Mouse (Mus musculus) forebrain, embryonic 16.5 days (tissue): Measurements from ENCODE around the gene Fgf22. TPM values are rescaled to one million over a fixed set of nuclear protein-coding genes. Genes with fewer than 3 reads are reported as not detected.

Experiments used
- ATAC-seq: fragments of 200-750 bp; cut with Nextera tagmentation; 2 replicates; pipeline ENCODE4 v1.8.0; 2017; ENCODE audit warnings: mild to moderate bottlenecking, moderate library complexity
- H3K27ac ChIP-seq: fragments of 300-500 bp; sonication (generic); 2 replicates; pipeline ENCODE4 v1.5.1; 2014; ENCODE audit warnings: low read length, control low read depth
- H3K27me3 ChIP-seq: fragments of 300-500 bp; sonication (generic); replicated peaks from 2 replicates; pipeline ENCODE4 v1.6.1; 2014; ENCODE audit warnings: low read length; ENCODE audit not compliant: control insufficient read depth, insufficient read depth
- H3K36me3 ChIP-seq: fragments of 300-500 bp; sonication (generic); 2 replicates; pipeline ENCODE4 v1.6.1; 2014; ENCODE audit not compliant: control insufficient read depth, insufficient read depth
- H3K4me1 ChIP-seq: fragments of 300-500 bp; sonication (generic); replicated peaks from 2 replicates; pipeline ENCODE4 v1.6.1; 2014; ENCODE audit warnings: low read length; ENCODE audit not compliant: control insufficient read depth, insufficient read depth
- H3K4me2 ChIP-seq: fragments of 300-500 bp; sonication (generic); 2 replicates; pipeline ENCODE4 v1.6.1; 2014; ENCODE audit warnings: mild to moderate bottlenecking, low read length, control low read depth
- H3K4me3 ChIP-seq: fragments of 300-500 bp; sonication (generic); replicated peaks from 2 replicates; pipeline ENCODE4 v1.5.1; 2014; ENCODE audit warnings: mild to moderate bottlenecking, low read length, control low read depth
- H3K9ac ChIP-seq: fragments of 300-500 bp; sonication (generic); replicated peaks from 2 replicates; pipeline ENCODE4 v1.6.1; 2014; ENCODE audit warnings: low read depth, low read length, control low read depth
- H3K9me3 ChIP-seq: fragments of 300-500 bp; sonication (generic); 2 replicates; pipeline ENCODE4 v1.6.1; 2016; ENCODE audit warnings: low read length; ENCODE audit not compliant: control insufficient read depth
- WGBS: fragments of 180-500 bp; shearing (Covaris S2); extraction: QIAGEN DNeasy Blood & Tissue Kit; methylation state at CpG from one replicate; pipeline ENCODE4 v1.1.7; 2014; 5-methylcytosine and 5-hydroxymethylcytosine counted together
- polyA plus RNA-seq: library from polyadenylated mRNA; unstranded; fragments of >200 nt; fragmentation: Nextera tagmentation; extraction: Ambion mirVana; gene quantifications from 2 replicates; pipeline ENCODE4 v1.2.1, GENCODE M21; 2015

The Fgf22 gene
- polyA plus RNA-seq, 1 experiment from 2014 or later: 0.73 TPM

- no peaks in the 10 kb centered on the region for H3K27me3 ChIP-seq
- H3K36me3 ChIP-seq: peaks cover 2% of the 10 kb centered on the region; the same call in 1 of the 2 replicates
- H3K9ac ChIP-seq: peak overlapping the region; percentile 49
- peak; percentile 98 for ATAC-seq
- H3K9me3 ChIP-seq: no peaks in the 10 kb centered on the region
- 2% methylated on average over 28 of the region's 29 CpGs for WGBS
- peak overlapping the region; percentile 34 for H3K4me3 ChIP-seq
- peak overlapping the region; percentile 91 for H3K27ac ChIP-seq
- peaks cover 45% of the 10 kb centered on the region for H3K4me1 ChIP-seq
- peak overlapping the region; percentile 59 for H3K4me2 ChIP-seq
These were observed 48.9 kb downstream of the Fgf22 start for GRCm38 (mm10) chr10:79803716-79804323.

- Histone ChIP-seq H3K4me1 (peaks cover 42% of the 10 kb centered on the region), H3K4me2 (no peak overlapping the region), H3K27me3 (no peaks in the 10 kb centered on the region), H3K27ac (no peak overlapping the region; the same call in 1 of the 2 replicates), H3K9ac (no peak overlapping the region), H3K4me3 (no peak overlapping the region), H3K9me3 (no peaks in the 10 kb centered on the region), H3K36me3 (peaks cover 14% of the 10 kb centered on the region)
- WGBS: 74% methylated on average over 11 of the region's 11 CpGs
- no peak for ATAC-seq
These were observed 50.8 kb downstream of the Fgf22 start for GRCm38 (mm10) chr10:79805636-79806035.

GRCm38 (mm10) chr10:79806331-79806730 is 51.5 kb downstream of the Fgf22 start:
- Histone ChIP-seq H3K4me1 (peaks cover 39% of the 10 kb centered on the region), H3K36me3 (peaks cover 18% of the 10 kb centered on the region), H3K27me3 (no peaks in the 10 kb centered on the region), H3K27ac (no peak overlapping the region), H3K9me3 (no peaks in the 10 kb centered on the region), H3K4me3 (no peak overlapping the region), H3K4me2 (no peak overlapping the region), H3K9ac (no peak overlapping the region)
- 92% methylated on average over 9 of the region's 9 CpGs for WGBS
- no peak for ATAC-seq

- 81% methylated on average over 10 of the region's 10 CpGs for WGBS
- Histone ChIP-seq H3K36me3 (peaks cover 18% of the 10 kb centered on the region), H3K27me3 (no peaks in the 10 kb centered on the region), H3K9me3 (no peaks in the 10 kb centered on the region), H3K9ac (no peak overlapping the region), H3K27ac (no peak overlapping the region), H3K4me1 (peaks cover 32% of the 10 kb centered on the region), H3K4me3 (no peak overlapping the region), H3K4me2 (no peak overlapping the region)
- no peak for ATAC-seq
These were observed 52.1 kb downstream of the Fgf22 start for GRCm38 (mm10) chr10:79806972-79807371.

GRCm38 (mm10) chr10:79807826-79808225 is 53.0 kb downstream of the Fgf22 start:
- no peak overlapping the region for H3K9ac ChIP-seq
- H3K9me3 ChIP-seq: no peaks in the 10 kb centered on the region
- H3K27ac ChIP-seq: no peak overlapping the region
- 58% methylated on average over 11 of the region's 11 CpGs for WGBS
- no peak for ATAC-seq
- H3K4me2 ChIP-seq: no peak overlapping the region
- H3K4me3 ChIP-seq: no peak overlapping the region
- peaks cover 24% of the 10 kb centered on the region for H3K4me1 ChIP-seq
- H3K36me3 ChIP-seq: peaks cover 18% of the 10 kb centered on the region
- no peaks in the 10 kb centered on the region for H3K27me3 ChIP-seq

Other genes with a start within 250 kb of the Fgf22 start
- 9.0 and 11.6 TPM in 2 replicates for gene Plpp2, start 221.3 kb upstream of the Fgf22 start, polyA plus RNA-seq
- gene Mier2, start 199.9 kb upstream of the Fgf22 start, polyA plus RNA-seq: 59.8 and 68.5 TPM in 2 replicates
- not detected in 2 replicates for gene Theg, start 167.7 kb upstream of the Fgf22 start, polyA plus RNA-seq
- gene C2cd4c, start 141.1 kb upstream of the Fgf22 start, polyA plus RNA-seq: 0.25 and 0.32 TPM in 2 replicates
- gene Shc2, start 117.2 kb upstream of the Fgf22 start, polyA plus RNA-seq: 12.3 and 16.0 TPM in 2 replicates
- gene Odf3l2, start 109.3 kb upstream of the Fgf22 start, polyA plus RNA-seq: 0.28 TPM in 1 of 2 replicates, not detected in the other
- gene Madcam1, start 90.5 kb upstream of the Fgf22 start, polyA plus RNA-seq: 0.57 and 1.0 TPM in 2 replicates
- 75.9 and 76.6 TPM in 2 replicates for gene Tpgs1, start 85.7 kb upstream of the Fgf22 start, polyA plus RNA-seq
- 61.1 and 71.1 TPM in 2 replicates for gene Cdc34, start 72.9 kb upstream of the Fgf22 start, polyA plus RNA-seq
- 1.7 and 1.8 TPM in 2 replicates for gene Gzmm, start 66.1 kb upstream of the Fgf22 start, polyA plus RNA-seq
- 726 and 729 TPM in 2 replicates for gene Bsg, start 50.6 kb upstream of the Fgf22 start, polyA plus RNA-seq
- 0.39 and 0.52 TPM in 2 replicates for gene Hcn2, start 38.4 kb upstream of the Fgf22 start, polyA plus RNA-seq
- 47.1 and 50.0 TPM in 2 replicates for gene Polrmt, start 8.5 kb upstream of the Fgf22 start, polyA plus RNA-seq
- gene Rnf126, start 11.9 kb downstream of the Fgf22 start, polyA plus RNA-seq: 85.8 and 87.2 TPM in 2 replicates
- gene Fstl3, start 22.2 kb downstream of the Fgf22 start, polyA plus RNA-seq: 1.1 and 1.4 TPM in 2 replicates
- gene Prss57, start 35.9 kb downstream of the Fgf22 start, polyA plus RNA-seq: 0.36 and 0.62 TPM in 2 replicates
- gene Palm, start 38.5 kb downstream of the Fgf22 start, polyA plus RNA-seq: 327 and 349 TPM in 2 replicates
- gene Misp, start 65.9 kb downstream of the Fgf22 start, polyA plus RNA-seq: 0.48 and 1.2 TPM in 2 replicates
- 98.3 and 107 TPM in 2 replicates for gene Ptbp1, start 99.4 kb downstream of the Fgf22 start, polyA plus RNA-seq
- 12.4 and 15.3 TPM in 2 replicates for gene Prtn3, start 119.4 kb downstream of the Fgf22 start, polyA plus RNA-seq
- gene Plppr3, start 119.6 kb downstream of the Fgf22 start, polyA plus RNA-seq: 415 and 495 TPM in 2 replicates
- gene Elane, start 131.2 kb downstream of the Fgf22 start, polyA plus RNA-seq: not detected in 2 replicates
- not detected in 2 replicates for gene Cfd, start 135.8 kb downstream of the Fgf22 start, polyA plus RNA-seq
- 53.8 and 54.0 TPM in 2 replicates for gene Med16, start 153.8 kb downstream of the Fgf22 start, polyA plus RNA-seq
- 17.7 and 36.3 TPM in 2 replicates for gene Gm26602, start 155.8 kb downstream of the Fgf22 start, polyA plus RNA-seq
- 2.7 and 3.6 TPM in 2 replicates for gene Kiss1r, start 161.9 kb downstream of the Fgf22 start, polyA plus RNA-seq
- 289 and 309 TPM in 2 replicates for gene R3hdm4, start 166.1 kb downstream of the Fgf22 start, polyA plus RNA-seq
- gene Arid3a, start 172.0 kb downstream of the Fgf22 start, polyA plus RNA-seq: 2.4 and 3.5 TPM in 2 replicates
- 81.8 and 97.7 TPM in 2 replicates for gene Wdr18, start 205.1 kb downstream of the Fgf22 start, polyA plus RNA-seq
- gene Grin3b, start 215.6 kb downstream of the Fgf22 start, polyA plus RNA-seq: 0.29 and 0.60 TPM in 2 replicates
- gene Tmem259, start 229.3 kb downstream of the Fgf22 start, polyA plus RNA-seq: 12.3 and 12.8 TPM in 2 replicates
- 30.5 and 31.3 TPM in 2 replicates for gene Cnn2, start 233.5 kb downstream of the Fgf22 start, polyA plus RNA-seq
- 3.9 and 4.7 TPM in 2 replicates for gene Abca7, start 241.4 kb downstream of the Fgf22 start, polyA plus RNA-seq